13 mouse cellular contexts compared by ENCODE assay signal in the genomic region with DNA sequence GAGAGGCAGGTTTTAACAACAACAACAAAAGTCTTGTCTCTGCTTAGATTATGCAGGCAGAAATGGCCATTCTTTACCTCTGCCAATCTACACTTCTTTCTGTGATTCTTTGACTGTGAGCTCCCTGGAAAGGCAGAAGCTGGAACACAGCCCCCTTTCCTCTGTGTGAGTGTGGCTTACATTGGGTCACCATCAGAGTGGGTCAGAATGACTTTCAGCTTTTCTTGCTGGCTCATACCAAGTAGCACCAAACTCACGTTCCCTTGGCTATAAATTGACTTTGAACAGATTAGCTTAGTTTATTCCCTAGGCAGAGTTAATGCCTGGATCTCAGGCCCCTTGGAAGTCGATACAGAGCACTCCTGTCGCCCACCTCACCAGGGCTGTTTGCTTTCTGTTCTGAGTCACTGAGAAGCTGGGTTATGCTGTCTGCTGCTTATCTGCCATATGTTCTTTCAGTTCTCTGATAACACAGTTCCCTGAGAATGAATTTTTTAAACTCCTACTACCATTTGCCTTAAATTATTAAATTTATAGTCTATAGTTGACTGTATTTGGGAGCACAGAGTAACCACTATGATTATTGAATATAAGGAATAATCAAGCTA. TPM values are rescaled to one million over a fixed set of nuclear protein-coding genes. Genes with fewer than 3 reads are reported as not detected.
DNase-seq lines count a peak whose midpoint lies in the region; ATAC-seq and TF ChIP-seq lines count a peak whose summit lies in the region.
"Had no signal": no experiment of that assay in that cellular context is flagged by ENCODE, and none has a peak within 500 bp of the region (broad histone marks: within the 10 kb centered on the region; RNA-seq: fewer than 3 reads in every experiment).

No protein-coding gene starts in this region.

- 0 out of 2 replicates have a peak overlapping the region, but pooled peaks have one; percentile 33 for H3K27ac ChIP-seq in intestine, embryonic 14.5 days (ENCODE audit: low read depth)
- no peak overlapping the region; the same call in 1 of the 2 replicates for H3K27ac ChIP-seq in intestine, postnatal 0 days (ENCODE audit: low read depth, low read length)
- H3K27ac ChIP-seq in MEL (ENCODE audit: control insufficient read depth, low read depth, low read length), result peak overlapping the region; percentile 11; the same call in 1 of the 2 replicates
- H3K27ac ChIP-seq in liver, embryonic 13.5 days, result peak overlapping the region; percentile 56
- H3K27ac ChIP-seq in lung, postnatal 0 days (ENCODE audit: low read length), result no peak overlapping the region
- no peak overlapping the region for H3K27ac ChIP-seq in forebrain, embryonic 14.5 days (ENCODE audit: low read depth, low read length)
- H3K27ac ChIP-seq: hindbrain, embryonic 15.5 days; limb, embryonic 15.5 days; midbrain, embryonic 13.5 days had no signal

- H3K9ac ChIP-seq in intestine, embryonic 14.5 days (ENCODE audit: low read length), result no peak overlapping the region
- H3K9ac ChIP-seq in intestine, postnatal 0 days (ENCODE audit: low read depth, low read length), result no peak overlapping the region
- H3K9ac ChIP-seq in MEL (ENCODE audit: control insufficient read depth, low read depth, low read length, poor library complexity, severe bottlenecking), result peak overlapping the region; percentile 1; the same call in 1 of the 2 replicates
- peak overlapping the region; percentile 50; the same call in 1 of the 2 replicates for H3K9ac ChIP-seq in liver, embryonic 13.5 days
- H3K9ac ChIP-seq in lung, postnatal 0 days (replicated peaks; ENCODE audit: low read depth), result no peak overlapping the region
- no peak overlapping the region for H3K9ac ChIP-seq in forebrain, embryonic 14.5 days (ENCODE audit: low read length)
- H3K9ac ChIP-seq: forebrain, postnatal 0 days; hindbrain, embryonic 15.5 days; limb, embryonic 15.5 days; midbrain, embryonic 13.5 days had no signal

- no peak for TF ChIP-seq CTCF in intestine, postnatal 0 days (IDR thresholded peaks at IDR 0.05; ENCODE audit: low read depth)
- TF ChIP-seq CTCF in MEL (IDR thresholded peaks at IDR 0.05 in 2 of 3, conservative IDR thresholded peaks at IDR 0.05 in 1 of 3; ENCODE audit: control insufficient read depth in 1 of 3, insufficient read depth in 1 of 3, low read depth in 2 of 3, low read length in 3 of 3, poor library complexity in 1 of 3, severe bottlenecking in 1 of 3), result no peak
- TF ChIP-seq CTCF in lung, postnatal 0 days (IDR thresholded peaks at IDR 0.05), result no peak

- no peak for TF ChIP-seq POLR2A in MEL (IDR thresholded peaks at IDR 0.05; ENCODE audit: control insufficient read depth in 1 of 2, insufficient read depth in 1 of 2, low read depth in 1 of 2, low read length in 2 of 2, poor library complexity in 1 of 2)

- WGBS in intestine, embryonic 14.5 days, result 27% methylated on average over 3 of the region's 3 CpGs
- WGBS in intestine, postnatal 0 days, result 30% methylated on average over 3 of the region's 3 CpGs
- 14% methylated on average over 3 of the region's 3 CpGs for WGBS in liver, embryonic 13.5 days (ENCODE audit: insufficient replicate concordance)
- WGBS in lung, postnatal 0 days, result 34% methylated on average over 3 of the region's 3 CpGs
- 72% methylated on average over 3 of the region's 3 CpGs for WGBS in forebrain, embryonic 14.5 days

- DNase-seq in intestine, embryonic 14.5 days (ENCODE audit: low spot score), result no peak
- DNase-seq in MEL (ENCODE audit: low read depth, low spot score), result peak; percentile 74
- peak; percentile 33 for DNase-seq in c-Kit-positive CD71-positive TER-119-negative erythroid progenitor cells, embryonic 14.5 days (ENCODE audit: low read depth)
- DNase-seq in liver, embryonic 13.5 days, result peak; percentile 41
- no peak for DNase-seq in lung, postnatal 0 days (ENCODE audit: low spot score)
- no peak for DNase-seq in forebrain, embryonic 14.5 days (ENCODE audit: low spot score)
- DNase-seq: forebrain, postnatal 0 days; kidney, postnatal 25 days; thymus, adult 2 months had no signal

- no peak for ATAC-seq in intestine, embryonic 14.5 days (replicated peaks; ENCODE audit: low FRiP score, low TSS enrichment, low read depth)
- ATAC-seq in intestine, postnatal 0 days, result no peak
- peak; percentile 93 for ATAC-seq in liver, embryonic 13.5 days (ENCODE audit: low read depth)
- no peak for ATAC-seq in lung, postnatal 0 days
- ATAC-seq in forebrain, embryonic 14.5 days, result no peak
- ATAC-seq: forebrain, postnatal 0 days; midbrain, embryonic 13.5 days had no signal

- H3K4me2 ChIP-seq in intestine, embryonic 14.5 days (ENCODE audit: low read length), result no peak overlapping the region
- H3K4me2 ChIP-seq in intestine, postnatal 0 days (replicated peaks; ENCODE audit: low read depth), result no peak overlapping the region
- H3K4me2 ChIP-seq in liver, embryonic 13.5 days, result peak overlapping the region; percentile 44
- no peak overlapping the region for H3K4me2 ChIP-seq in lung, postnatal 0 days (replicated peaks; ENCODE audit: low read depth, low read length)
- no peak overlapping the region for H3K4me2 ChIP-seq in forebrain, embryonic 14.5 days (ENCODE audit: low read length)
- H3K4me2 ChIP-seq: hindbrain, embryonic 15.5 days; limb, embryonic 15.5 days; midbrain, embryonic 13.5 days had no signal

- no peaks in the 10 kb centered on the region for H3K36me3 ChIP-seq in intestine, embryonic 14.5 days (ENCODE audit: control insufficient read depth, insufficient read depth, low read length)
- H3K36me3 ChIP-seq in intestine, postnatal 0 days (ENCODE audit: control insufficient read depth, insufficient read depth), result no peaks in the 10 kb centered on the region
- H3K36me3 ChIP-seq in MEL (ENCODE audit: control insufficient read depth in 1 of 2, insufficient read depth in 2 of 2, low read length in 2 of 2), result peaks cover 0 to 25% of the 10 kb centered on the region in 2 experiments; a peak in 2 of 4 replicates
- no peaks in the 10 kb centered on the region for H3K36me3 ChIP-seq in liver, embryonic 13.5 days
- no peaks in the 10 kb centered on the region for H3K36me3 ChIP-seq in lung, postnatal 0 days (ENCODE audit: insufficient read depth, low read length)
- H3K36me3 ChIP-seq in forebrain, embryonic 14.5 days (ENCODE audit: control insufficient read depth, insufficient read depth, low read length), result no peaks in the 10 kb centered on the region
- H3K36me3 ChIP-seq: hindbrain, embryonic 15.5 days; limb, embryonic 15.5 days; midbrain, embryonic 13.5 days had no signal

- 0 out of 2 replicates have a peak, but pooled peaks cover 2% of the 10 kb centered on the region for H3K9me3 ChIP-seq in intestine, embryonic 14.5 days (ENCODE audit: control insufficient read depth, low read length)
- no peaks in the 10 kb centered on the region for H3K9me3 ChIP-seq in intestine, postnatal 0 days (ENCODE audit: control insufficient read depth)
- no peaks in the 10 kb centered on the region for H3K9me3 ChIP-seq in MEL (replicated peaks; ENCODE audit: insufficient read depth, low read length)
- H3K9me3 ChIP-seq in liver, embryonic 13.5 days (replicated peaks), result no peaks in the 10 kb centered on the region
- no peaks in the 10 kb centered on the region for H3K9me3 ChIP-seq in lung, postnatal 0 days (ENCODE audit: low read length)
- H3K9me3 ChIP-seq in forebrain, embryonic 14.5 days (replicated peaks; ENCODE audit: control insufficient read depth, low read length), result no peaks in the 10 kb centered on the region
- H3K9me3 ChIP-seq: hindbrain, embryonic 15.5 days; limb, embryonic 15.5 days had no signal

- peak; percentile 68 to 87 for TF ChIP-seq EP300 in MEL (IDR thresholded peaks at IDR 0.05; ENCODE audit: low read depth in 1 of 2, low read length in 2 of 2)
- TF ChIP-seq EP300 in lung, postnatal 0 days (IDR thresholded peaks at IDR 0.05), result no peak

- TF ChIP-seq RAD21 in MEL (IDR thresholded peaks at IDR 0.05; ENCODE audit: low read depth, low read length), result no peak

- peaks cover 11% of the 10 kb centered on the region; the same call in 1 of the 2 replicates for H3K4me1 ChIP-seq in intestine, embryonic 14.5 days (replicated peaks; ENCODE audit: control insufficient read depth, insufficient read depth, low read length)
- H3K4me1 ChIP-seq in intestine, postnatal 0 days (replicated peaks; ENCODE audit: control insufficient read depth, insufficient read depth, low read length), result no peaks in the 10 kb centered on the region
- H3K4me1 ChIP-seq in MEL (ENCODE audit: control insufficient read depth in 1 of 2, insufficient read depth in 2 of 2, low read length in 2 of 2), result peaks cover 8 to 15% of the 10 kb centered on the region in 2 experiments; a peak in 3 of 4 replicates
- H3K4me1 ChIP-seq in liver, embryonic 13.5 days (replicated peaks), result peaks cover 19% of the 10 kb centered on the region
- no peaks in the 10 kb centered on the region for H3K4me1 ChIP-seq in lung, postnatal 0 days (ENCODE audit: insufficient read depth, low read depth, low read length)
- no peaks in the 10 kb centered on the region for H3K4me1 ChIP-seq in forebrain, embryonic 14.5 days (ENCODE audit: control insufficient read depth, insufficient read depth, low read length)
- H3K4me1 ChIP-seq: hindbrain, embryonic 15.5 days; limb, embryonic 15.5 days; midbrain, embryonic 13.5 days had no signal

- peaks cover 5% of the 10 kb centered on the region; the same call in 1 of the 2 replicates for H3K79me2 ChIP-seq in MEL (ENCODE audit: control insufficient read depth, insufficient read depth, low read length, poor library complexity)

- no peak overlapping the region for H3K4me3 ChIP-seq in intestine, embryonic 14.5 days (ENCODE audit: low read depth, low read length)
- H3K4me3 ChIP-seq in intestine, postnatal 0 days (ENCODE audit: low read depth, low read length), result no peak overlapping the region
- peak overlapping the region; percentile 7 to 56; a peak in 3 of 4 replicates for H3K4me3 ChIP-seq in MEL (ENCODE audit: control insufficient read depth in 1 of 2, insufficient read depth in 1 of 2, low read depth in 2 of 2, low read length in 2 of 2)
- H3K4me3 ChIP-seq in liver, embryonic 13.5 days (replicated peaks), result no peak overlapping the region
- no peak overlapping the region for H3K4me3 ChIP-seq in lung, postnatal 0 days (ENCODE audit: low read depth, low read length)
- no peak overlapping the region for H3K4me3 ChIP-seq in forebrain, embryonic 14.5 days (ENCODE audit: low read depth, low read length)
- H3K4me3 ChIP-seq: hindbrain, embryonic 15.5 days; limb, embryonic 15.5 days; midbrain, embryonic 13.5 days had no signal

- no peaks in the 10 kb centered on the region for H3K27me3 ChIP-seq in intestine, embryonic 14.5 days (replicated peaks; ENCODE audit: control insufficient read depth, insufficient read depth, low read length)
- no peaks in the 10 kb centered on the region for H3K27me3 ChIP-seq in intestine, postnatal 0 days (replicated peaks; ENCODE audit: control insufficient read depth, insufficient read depth, low read length)
- no peaks in the 10 kb centered on the region for H3K27me3 ChIP-seq in MEL (ENCODE audit: control insufficient read depth in 1 of 2, insufficient read depth in 2 of 2, low read length in 2 of 2)
- H3K27me3 ChIP-seq in liver, embryonic 13.5 days, result no peaks in the 10 kb centered on the region
- no peaks in the 10 kb centered on the region for H3K27me3 ChIP-seq in lung, postnatal 0 days (replicated peaks; ENCODE audit: insufficient read depth, low read length)
- H3K27me3 ChIP-seq in forebrain, embryonic 14.5 days (replicated peaks; ENCODE audit: control insufficient read depth, insufficient read depth, low read length), result no peaks in the 10 kb centered on the region
- H3K27me3 ChIP-seq: hindbrain, embryonic 15.5 days; limb, embryonic 15.5 days; midbrain, embryonic 13.5 days had no signal

RNA-seq across cellular contexts. Expression of a gene that starts 39.7 kb away (rescaled TPM):
- 17.3 and 20.1 TPM in 2 replicates for polyA plus RNA-seq in intestine, embryonic 14.5 days (2014; fragmentation: Nextera tagmentation; extraction: Ambion mirVana)
- 37.5 and 40.2 TPM in 2 replicates for polyA plus RNA-seq in intestine, postnatal 0 days (2015; fragmentation: Nextera tagmentation; extraction: Ambion mirVana)
- total RNA-seq in MEL (2012; rRNA removed), result 15.2 and 17.4 TPM in 2 replicates
- polyA plus RNA-seq in MEL (2012; ENCODE audit: insufficient read depth in 1 of 2, insufficient read length in 2 of 2, low read depth in 1 of 2, low replicate concordance in 2 of 2, missing spikeins in 1 of 2), result 100 to 1,000 TPM in 1 of 2 experiments, 10 to 100 TPM in 1; 15.1 to 143 TPM
- 9.2 and 13.9 TPM in 2 replicates for polyA plus RNA-seq in liver, embryonic 13.5 days (2015; fragmentation: Nextera tagmentation; extraction: Ambion mirVana)
- 26.9 and 36.0 TPM in 2 replicates for polyA plus RNA-seq in lung, postnatal 0 days (2015; fragmentation: Nextera tagmentation; extraction: Ambion mirVana)
- 12.1 and 16.1 TPM in 2 replicates for polyA plus RNA-seq in forebrain, embryonic 14.5 days (2014; fragmentation: Nextera tagmentation; extraction: Ambion mirVana)

Comparison
In these comparisons a context has a peak if more than half of its experiments do, and no peak if none do; other contexts are left out.
1. H3K27ac ChIP-seq: peak in intestine, embryonic 14.5 days (single experiment), MEL (single experiment) and liver, embryonic 13.5 days (single experiment); none in intestine, postnatal 0 days (single experiment), lung, postnatal 0 days (single experiment) and forebrain, embryonic 14.5 days (single experiment).
2. DNase-seq: peak in MEL (single experiment), c-Kit-positive CD71-positive TER-119-negative erythroid progenitor cells, embryonic 14.5 days (single experiment) and liver, embryonic 13.5 days (single experiment); none in intestine, embryonic 14.5 days (single experiment), lung, postnatal 0 days (single experiment) and forebrain, embryonic 14.5 days (single experiment).
3. H3K4me3 ChIP-seq: peak in MEL (2 of 2); none in intestine, embryonic 14.5 days (single experiment), intestine, postnatal 0 days (single experiment), liver, embryonic 13.5 days (single experiment), lung, postnatal 0 days (single experiment) and forebrain, embryonic 14.5 days (single experiment).
4. H3K9ac ChIP-seq: peak in MEL (single experiment) and liver, embryonic 13.5 days (single experiment); none in intestine, embryonic 14.5 days (single experiment), intestine, postnatal 0 days (single experiment), lung, postnatal 0 days (single experiment) and forebrain, embryonic 14.5 days (single experiment).